Mouse (Mus musculus) sigmoid colon, adult 10 weeks (tissue): ENCODE results near the gene Aldh4a1. TPM values are rescaled to one million over a fixed set of nuclear protein-coding genes. Genes with fewer than 3 reads are reported as not detected.

Source experiments
- polyA plus RNA-seq: library from polyadenylated mRNA; stranded (reverse); fragments of 350-450 nt; fragmentation: Illumina TruSeq; extraction: RNeasy Lipid Tissue Mini Kit (QIAGEN cat#74804); gene quantifications from one replicate; pipeline ENCODE4 v1.2.3, GENCODE M21; 2014; ENCODE audit warnings: low read depth, low replicate concordance

Gene Aldh4a1
- polyA plus RNA-seq, result 2.1 TPM

DNA sequence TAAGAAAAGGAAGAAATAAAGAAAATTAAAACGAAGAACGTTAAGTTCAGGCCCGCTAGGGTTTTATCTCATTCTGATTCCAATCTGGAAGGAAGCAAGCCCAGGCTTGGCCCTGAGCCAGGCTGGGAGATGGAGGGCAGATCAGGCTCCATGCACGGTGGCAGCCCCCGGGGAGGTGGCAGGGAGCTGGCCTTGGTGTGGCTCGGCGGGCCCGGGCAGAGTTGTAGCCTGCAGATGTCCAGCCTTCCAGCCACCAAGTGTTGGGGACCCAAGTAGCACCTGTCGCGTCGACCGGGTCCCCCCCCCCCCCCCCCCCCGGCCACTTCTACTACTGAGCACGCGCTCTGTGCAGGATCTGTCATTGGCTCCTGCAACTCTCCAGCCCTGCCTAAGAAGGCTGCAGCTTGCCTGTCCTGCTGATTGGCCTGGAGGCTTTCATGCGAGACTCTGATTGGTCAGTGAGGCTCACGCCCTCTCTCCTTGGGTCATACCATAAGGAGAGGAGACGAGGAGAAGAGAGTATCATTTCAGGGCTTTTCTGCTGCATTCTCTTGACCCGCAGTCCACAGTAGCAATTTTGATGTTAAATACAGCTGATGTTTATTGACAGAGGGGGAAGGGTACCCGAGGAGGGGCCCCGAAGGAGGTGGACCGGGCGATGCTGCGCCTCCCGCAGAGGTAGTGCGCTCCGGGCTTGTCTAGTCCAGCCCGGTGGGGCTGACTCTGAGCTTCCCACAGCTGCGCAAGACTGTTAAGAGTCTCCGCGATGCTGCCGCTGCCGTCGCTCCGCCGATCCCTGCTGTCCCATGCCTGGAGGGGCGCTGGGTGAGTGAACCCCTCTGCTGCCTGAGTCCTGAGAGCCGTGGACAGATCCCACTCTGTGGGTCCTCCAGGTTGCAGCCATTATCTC is at the start of gene Aldh4a1:
Gene Aldh4a1, plus strand, starts transcription at position 494 of the 910 bp plus-strand sequence.

DNA sequence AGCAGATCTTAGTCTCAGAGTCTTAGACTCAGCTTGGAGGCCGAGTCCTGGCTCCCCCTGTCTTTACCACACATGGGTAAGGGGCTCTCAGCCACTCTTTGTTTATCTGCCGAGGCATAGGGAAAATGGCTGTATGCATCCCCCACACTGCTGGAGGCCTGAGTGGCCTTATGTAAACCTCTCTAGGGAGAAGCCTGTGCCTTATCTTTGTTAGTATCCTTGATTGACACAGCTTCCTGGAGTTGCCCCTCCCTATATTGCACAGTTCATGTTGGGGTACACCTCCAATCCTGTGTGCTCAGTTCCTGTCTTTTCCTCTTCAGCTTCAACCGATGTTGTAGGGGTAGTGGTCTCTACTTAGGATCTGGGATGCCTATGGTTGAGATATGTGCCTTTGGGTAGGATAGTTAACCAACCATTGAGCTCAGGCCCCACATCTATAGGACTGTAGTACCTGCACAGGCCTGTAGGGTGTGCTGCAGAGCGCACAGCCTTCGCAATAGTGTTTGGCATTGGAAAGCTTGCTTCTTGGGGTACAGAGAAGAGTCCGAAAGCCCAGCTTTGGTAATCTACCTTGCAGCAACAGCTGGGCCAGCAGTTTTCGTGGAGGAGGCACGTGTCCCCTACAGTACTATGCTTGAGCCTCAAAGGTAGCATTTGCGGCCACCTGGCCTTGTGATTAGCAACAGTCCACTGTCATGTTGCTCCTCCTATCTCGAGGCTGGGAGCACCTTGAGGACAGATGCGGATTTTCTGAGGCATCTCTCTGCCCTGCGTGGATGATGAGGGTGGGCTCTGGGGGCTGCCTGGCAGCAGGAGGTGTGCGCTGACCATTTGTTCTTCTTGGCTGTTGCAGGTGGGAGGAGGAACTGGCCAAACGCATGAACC is 20.1 kb upstream of the Aldh4a1 start, which contains the start of gene Gm21969:
Gene Gm21969, plus strand, starts transcription at position 830 of the 888 bp plus-strand sequence.

DNA sequence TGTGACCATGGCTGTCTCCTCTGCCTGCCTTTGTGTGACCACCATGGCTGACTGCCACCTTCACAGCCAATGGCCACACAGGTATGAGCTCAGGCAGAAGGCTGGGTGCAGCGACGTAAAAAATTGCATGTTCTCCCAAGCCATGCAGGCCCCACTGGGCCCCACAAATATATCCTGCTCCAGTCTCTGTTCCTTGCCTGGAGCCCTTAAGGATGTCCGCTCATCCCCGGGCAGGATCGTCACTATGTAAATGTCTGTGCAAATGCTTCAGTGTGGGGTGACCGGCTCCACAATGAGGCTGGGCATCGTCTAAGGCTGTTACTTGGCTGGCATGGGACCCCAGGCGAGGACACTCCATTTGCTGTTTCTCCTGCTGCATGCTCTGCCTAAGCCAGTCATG is 30.6 kb downstream of the Aldh4a1 start, which contains the start of gene Tas1r2:
Gene Tas1r2, plus strand, starts transcription at position 301 of the 400 bp plus-strand sequence.

Other genes with a start within 250 kb of the Aldh4a1 start
- 4.6 TPM for gene Iffo2, start 92.3 kb upstream of the Aldh4a1 start, polyA plus RNA-seq
- gene Gm21969, start 19.7 kb upstream of the Aldh4a1 start, polyA plus RNA-seq, result not detected
- not detected for gene Tas1r2, start 30.7 kb downstream of the Aldh4a1 start, polyA plus RNA-seq
- gene Pax7, start 210.7 kb downstream of the Aldh4a1 start, polyA plus RNA-seq, result not detected